Mouse (Mus musculus) spleen, postnatal 36 days (tissue): Measurements from ENCODE around the gene Slc16a3.

Experiments used
- DNase-seq, 2 experiments: peaks; one replicate each; pipeline ENCODE4 v3.0.0; 2022; ENCODE audit warnings: low spot score in 2 of 2, mixed read lengths in 1 of 2

The Slc16a3 gene

DNA sequence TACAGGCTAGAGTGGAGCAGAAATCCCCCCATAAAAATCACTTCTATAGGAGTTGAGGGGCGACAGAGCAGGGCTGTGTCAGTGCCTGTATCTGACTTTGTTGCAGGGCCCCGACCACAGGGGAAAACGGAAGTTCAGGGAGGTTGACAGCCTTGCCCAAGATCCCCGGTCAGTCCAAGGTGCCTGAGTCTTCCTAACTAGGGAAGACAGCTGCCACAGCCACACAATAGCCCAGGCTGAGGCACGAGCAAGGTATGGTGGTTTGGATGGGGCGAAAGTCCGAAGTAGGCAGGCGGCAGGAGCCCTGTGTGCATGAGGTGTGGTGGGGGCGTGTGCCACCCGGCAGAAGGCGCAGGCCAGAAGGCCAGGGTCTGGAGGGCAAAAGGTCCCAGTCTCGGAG, at the start of gene Slc16a3:
Gene Slc16a3, plus strand, starts transcription at position 153 of the 400 bp plus-strand sequence.
- DNase-seq, result no peak

GRCm38 (mm10) chr11:120900276-120901244, 47.7 kb upstream of the Slc16a3 start:
- peak in 1 of 2 experiments; percentile 22 for DNase-seq

DNA sequence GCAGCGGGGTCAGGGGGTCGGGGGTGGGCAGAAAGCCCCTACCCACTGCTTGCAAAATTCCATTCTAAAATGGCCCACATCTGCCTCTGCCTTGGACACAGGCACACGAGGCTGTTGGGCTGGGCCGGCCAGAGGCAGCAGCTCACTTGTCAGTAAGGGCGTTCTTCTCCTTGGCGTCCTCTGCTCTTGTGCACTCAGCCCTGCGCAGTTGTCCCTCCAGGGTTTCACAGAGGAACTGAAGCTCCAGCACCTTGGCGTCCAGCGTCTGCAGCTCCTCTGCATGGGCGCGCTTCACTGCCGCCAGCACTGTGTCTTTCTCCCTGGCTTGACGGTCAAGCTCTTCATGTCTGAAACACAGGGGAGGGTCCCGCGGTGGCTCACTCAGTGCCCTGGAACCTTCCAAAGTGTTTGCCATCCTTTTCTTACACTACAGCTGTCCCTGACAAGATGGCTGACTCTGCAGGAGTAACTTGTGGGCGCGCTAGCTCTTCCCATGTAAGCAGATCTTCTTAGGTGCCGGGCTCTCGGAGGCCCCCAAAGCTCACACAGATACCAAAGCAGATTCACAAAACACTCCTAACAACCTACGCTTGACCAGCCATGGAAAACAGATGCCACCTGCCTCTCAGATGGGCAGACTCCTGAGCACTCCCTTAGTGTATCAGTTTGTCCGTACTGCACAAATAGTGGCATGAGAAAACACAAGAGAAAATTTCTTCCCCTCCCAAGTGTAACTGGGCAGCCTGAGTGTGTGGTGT, 46.4 kb upstream of the Slc16a3 start:
- DNase-seq, result no peak

DNA sequence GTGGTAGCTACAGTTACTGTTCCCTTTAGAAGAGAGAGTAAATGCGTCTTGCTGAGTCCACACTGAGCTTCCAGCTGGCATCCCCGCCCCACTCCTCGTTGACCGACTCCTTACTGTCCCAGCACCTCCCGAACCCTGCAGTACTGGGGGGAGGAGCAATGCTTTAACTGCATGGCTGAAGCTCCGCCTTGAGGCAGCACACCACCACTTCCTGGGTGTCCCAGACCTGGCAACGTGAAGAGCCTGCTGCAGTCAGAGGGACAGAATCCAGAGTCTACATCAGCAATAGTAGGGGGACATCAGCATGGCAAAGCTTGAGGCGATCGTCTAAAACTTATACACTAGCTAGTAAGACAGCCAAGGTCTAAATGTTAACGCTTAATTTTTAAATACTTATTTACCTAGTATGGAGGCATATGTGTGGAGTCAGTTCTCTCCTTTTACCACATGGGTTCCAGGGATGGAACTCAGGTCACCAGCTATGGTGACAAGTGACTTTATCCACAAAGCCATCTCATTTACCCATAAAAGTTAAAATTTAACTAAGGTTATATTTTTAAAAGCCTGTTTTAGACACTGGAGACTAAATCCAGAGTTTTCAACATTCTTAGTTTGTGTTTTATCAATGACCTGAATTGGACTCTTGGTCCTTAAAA, 45.7 kb upstream of the Slc16a3 start:
- peak in 1 of 2 experiments; percentile 23 for DNase-seq

GRCm38 (mm10) chr11:120903159-120903850, 45.0 kb upstream of the Slc16a3 start:
- DNase-seq, result no peak

GRCm38 (mm10) chr11:120904561-120904960, 43.7 kb upstream of the Slc16a3 start:
- no peak for DNase-seq

- peak; percentile 71 to 74 for DNase-seq
These were observed 42.8 kb upstream of the Slc16a3 start for GRCm38 (mm10) chr11:120905430-120905873.

DNA sequence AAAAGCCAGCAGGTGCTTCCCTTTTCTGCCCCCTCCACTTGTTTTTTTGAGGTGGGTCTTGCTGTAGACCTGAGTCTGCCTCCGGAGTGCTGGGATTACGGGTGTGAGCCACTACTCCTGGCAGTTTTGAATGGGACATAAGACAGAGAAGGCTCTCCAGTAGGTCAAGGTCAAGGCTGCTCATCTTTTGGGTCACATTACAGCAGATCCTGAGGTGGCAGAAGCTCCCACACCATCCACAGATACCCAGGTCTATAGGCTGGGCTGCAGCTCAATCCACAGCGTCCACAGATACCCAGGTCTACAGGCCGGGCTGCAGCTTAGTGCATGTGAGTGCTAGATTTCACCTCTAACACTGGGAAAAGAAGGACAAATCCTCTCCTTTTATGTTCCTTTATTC, 34.5 kb upstream of the Slc16a3 start:
- no peak for DNase-seq

DNA sequence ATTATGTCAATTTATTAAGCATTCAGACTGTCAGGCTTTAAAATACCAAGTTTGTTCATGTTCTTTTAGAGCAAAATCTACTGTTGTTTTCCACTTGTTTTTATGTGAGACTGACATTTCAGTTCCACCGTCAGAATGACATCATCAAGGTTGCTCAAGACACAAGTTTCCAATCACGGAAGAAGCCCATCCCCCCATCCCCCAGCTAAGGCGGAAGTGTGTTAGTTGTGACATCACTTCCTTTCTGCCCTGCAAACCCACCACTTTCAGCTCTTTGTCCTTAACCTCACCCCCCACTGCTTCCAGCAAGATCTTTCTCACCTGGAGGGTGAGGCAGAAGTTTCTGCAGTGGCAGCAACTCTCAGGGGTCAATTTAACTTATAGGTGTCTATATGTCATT, 31.8 kb upstream of the Slc16a3 start:
- DNase-seq, result peak in 1 of 2 experiments; percentile 41

GRCm38 (mm10) chr11:120917756-120918155, 30.5 kb upstream of the Slc16a3 start:
- DNase-seq, result no peak

- no peak for DNase-seq
These were observed 25.8 kb upstream of the Slc16a3 start for GRCm38 (mm10) chr11:120922528-120922927.

GRCm38 (mm10) chr11:120928468-120928867, 19.8 kb upstream of the Slc16a3 start:
- no peak for DNase-seq

DNA sequence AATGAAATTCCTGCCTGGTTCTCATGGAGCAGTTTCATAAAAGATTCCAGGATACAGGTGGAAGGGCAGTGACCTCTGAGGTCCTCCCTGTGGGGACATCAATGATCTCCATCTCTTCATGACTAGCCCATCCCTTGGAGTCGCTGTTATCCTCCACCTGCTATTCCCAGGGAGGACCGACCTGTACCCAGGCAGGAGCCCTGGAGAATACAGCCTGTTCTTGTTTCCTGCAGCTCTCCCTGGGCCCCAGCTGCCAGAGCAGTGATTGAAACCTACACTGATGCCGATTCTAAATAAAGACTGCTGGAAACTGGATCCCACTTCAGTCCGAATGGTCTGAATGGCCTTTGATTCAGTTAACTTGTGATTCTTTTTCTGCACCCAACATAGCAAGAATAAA, 16.8 kb upstream of the Slc16a3 start:
- DNase-seq, result no peak

DNA sequence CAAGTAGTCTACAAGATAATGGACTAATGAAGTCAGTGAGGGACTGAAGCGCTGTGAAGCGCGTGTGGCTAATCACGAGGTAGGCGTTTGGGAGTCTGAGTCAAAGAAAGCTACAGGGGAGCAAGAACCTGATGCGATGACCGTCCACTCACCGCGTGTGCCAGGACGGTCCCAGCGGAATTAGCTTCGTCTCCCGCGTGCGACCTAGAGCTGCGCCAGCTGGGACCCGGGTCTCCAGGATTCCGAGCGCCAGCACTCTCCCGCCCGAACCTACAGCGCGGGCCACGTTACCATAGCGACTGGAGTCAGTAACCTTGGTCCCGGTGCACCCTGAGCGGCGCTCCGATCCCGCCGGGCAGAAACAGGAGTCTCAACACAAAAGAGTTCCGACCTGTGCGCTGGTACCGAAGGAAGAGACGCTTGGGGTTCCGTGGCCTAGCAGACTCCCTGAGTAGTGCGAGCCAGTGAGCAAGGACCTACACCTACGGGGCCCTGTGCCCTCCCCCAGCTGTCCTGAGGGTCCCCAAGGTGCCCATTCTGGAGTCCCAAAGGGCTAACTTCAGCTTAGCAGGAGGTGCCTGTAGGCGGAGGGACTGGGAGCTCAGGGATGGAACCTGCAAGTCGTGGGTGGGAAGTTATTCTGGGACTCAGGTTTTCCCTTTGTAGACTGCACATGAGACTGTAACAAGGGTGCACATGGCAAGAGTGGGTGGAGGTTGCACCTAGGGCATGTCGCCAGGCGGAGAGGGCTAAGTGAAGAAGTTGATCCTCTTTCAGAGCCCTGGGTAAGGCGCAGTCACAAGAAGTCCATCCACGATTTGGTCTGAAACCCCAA, 15.5 kb upstream of the Slc16a3 start, which contains the start of gene Ccdc57:
Gene Ccdc57, minus strand, starts transcription at position 309 of the 835 bp plus-strand sequence.
- DNase-seq, result peak; percentile 72 to 80

- no peak for DNase-seq
These were observed 10.3 kb upstream of the Slc16a3 start for GRCm38 (mm10) chr11:120937976-120938375.

DNA sequence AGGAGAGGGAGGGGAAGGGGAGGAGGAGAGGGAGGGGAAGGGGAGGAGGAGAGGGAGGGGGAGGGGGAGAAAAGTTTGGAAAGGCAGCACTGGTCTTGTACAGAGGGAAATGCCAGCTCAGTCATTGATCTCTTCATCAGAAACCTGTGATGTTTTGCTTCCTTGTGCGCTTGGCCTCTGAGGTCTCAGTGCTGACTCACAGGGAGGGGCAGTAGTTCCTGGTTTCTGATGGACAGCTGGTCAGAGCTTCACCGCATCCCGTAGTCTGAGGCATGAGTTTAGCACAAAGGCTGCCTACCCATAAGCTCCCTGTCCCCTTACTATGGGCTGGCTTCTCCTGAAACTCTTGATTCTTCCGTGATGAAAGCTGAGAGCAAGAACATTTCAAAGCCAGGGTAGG, 9.5 kb upstream of the Slc16a3 start:
- no peak for DNase-seq

- DNase-seq, result no peak
These were observed 8.5 kb upstream of the Slc16a3 start for GRCm38 (mm10) chr11:120939712-120940341.

DNA sequence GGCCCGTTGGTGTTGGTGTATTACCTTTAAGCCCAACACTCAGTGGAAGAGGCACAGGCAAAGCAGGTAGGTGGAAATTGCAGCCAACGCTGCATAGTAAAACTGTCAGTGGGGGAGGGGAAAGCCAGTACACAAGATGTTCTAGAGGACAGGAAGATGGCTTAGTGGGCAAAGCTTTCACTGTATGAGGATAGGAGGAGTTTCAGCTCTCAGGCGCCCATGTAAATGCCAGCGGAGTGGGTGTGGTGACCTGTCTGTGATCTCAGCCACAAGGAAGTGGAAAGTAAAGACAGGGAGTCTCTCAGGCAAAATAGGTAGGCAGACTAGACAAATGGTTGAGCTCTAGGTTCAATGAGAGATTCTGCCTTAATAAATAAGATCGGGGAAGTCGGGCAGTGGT, 7.3 kb upstream of the Slc16a3 start:
- no peak for DNase-seq

DNA sequence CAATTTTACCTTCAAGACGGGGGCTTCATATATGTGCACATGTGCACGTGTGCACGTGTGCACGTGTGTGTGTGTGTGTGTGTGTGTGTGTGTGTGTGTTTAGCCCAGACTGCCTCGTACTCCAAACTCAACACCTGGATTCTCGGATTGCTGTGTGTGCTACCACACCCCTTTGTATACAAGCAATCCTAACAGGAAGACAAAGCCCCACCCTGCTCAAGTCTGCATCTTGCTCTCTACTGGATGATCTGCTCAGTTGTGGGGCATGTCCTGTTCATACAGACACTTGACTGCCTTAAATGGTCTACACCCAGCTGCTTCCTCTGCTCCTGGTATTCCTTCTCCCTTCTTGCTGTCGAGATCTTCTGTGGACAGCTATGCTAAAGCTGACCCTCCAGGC, 3.0 kb upstream of the Slc16a3 start:
- DNase-seq, result no peak

- no peak for DNase-seq
These were observed 2.4 kb upstream of the Slc16a3 start for GRCm38 (mm10) chr11:120945926-120946325.
